Mouse (Mus musculus) neural tube, embryonic 15.5 days (tissue): ENCODE results near the gene Defb7. TPM values are rescaled to one million over a fixed set of nuclear protein-coding genes. Genes with fewer than 3 reads are reported as not detected.

ENCODE experiments used
- ATAC-seq: fragments of 200-750 bp; cut with Nextera tagmentation; 2 replicates; pipeline ENCODE4 v1.8.0; 2017; ENCODE audit warnings: mild to moderate bottlenecking, moderate TSS enrichment, moderate library complexity; ENCODE audit not compliant: low FRiP score
- H3K27ac ChIP-seq: fragments of 300-500 bp; sonication (generic); replicated peaks from 2 replicates; pipeline ENCODE4 v1.5.1; 2015; ENCODE audit warnings: mild to moderate bottlenecking, inconsistent platforms
- H3K27me3 ChIP-seq: fragments of 300-500 bp; sonication (generic); replicated peaks from 2 replicates; pipeline ENCODE4 v1.6.1; 2015; ENCODE audit warnings: inconsistent platforms
- H3K36me3 ChIP-seq: fragments of 300-500 bp; sonication (generic); 2 replicates; pipeline ENCODE4 v1.6.1; 2015; ENCODE audit warnings: inconsistent platforms
- H3K4me1 ChIP-seq: fragments of 300-500 bp; sonication (generic); 2 replicates; pipeline ENCODE4 v1.6.1; 2015; ENCODE audit warnings: inconsistent platforms
- H3K4me2 ChIP-seq: fragments of 300-500 bp; sonication (generic); 2 replicates; pipeline ENCODE4 v1.6.1; 2015; ENCODE audit warnings: inconsistent platforms, mild to moderate bottlenecking, moderate library complexity
- H3K4me3 ChIP-seq: fragments of 300-500 bp; sonication (generic); replicated peaks from 2 replicates; pipeline ENCODE4 v1.5.1; 2015; ENCODE audit warnings: mild to moderate bottlenecking, inconsistent platforms
- H3K9ac ChIP-seq: fragments of 300-500 bp; sonication (generic); replicated peaks from 2 replicates; pipeline ENCODE4 v1.6.1; 2015; ENCODE audit warnings: mild to moderate bottlenecking, inconsistent platforms
- H3K9me3 ChIP-seq: fragments of 300-500 bp; sonication (generic); replicated peaks from 2 replicates; pipeline ENCODE4 v1.6.1; 2016; ENCODE audit warnings: inconsistent platforms
- WGBS: fragments of 180-500 bp; shearing (Covaris S2); methylation state at CpG from one replicate; pipeline ENCODE4 v1.1.7; 2015; ENCODE audit warnings: mixed read lengths; 5-methylcytosine and 5-hydroxymethylcytosine counted together
- microRNA-seq: library from miRNA; unstranded; fragments of <30 nt; microRNA quantifications from one replicate; pipeline ENCODE4, GENCODE M21; 2017
- polyA plus RNA-seq: library from polyadenylated mRNA; unstranded; fragments of >200 nt; fragmentation: Nextera tagmentation; extraction: Ambion mirVana; gene quantifications from 2 replicates; pipeline ENCODE4 v1.2.1, GENCODE M21; 2015

Defb7 gene
- not detected in 2 replicates for polyA plus RNA-seq

DNA sequence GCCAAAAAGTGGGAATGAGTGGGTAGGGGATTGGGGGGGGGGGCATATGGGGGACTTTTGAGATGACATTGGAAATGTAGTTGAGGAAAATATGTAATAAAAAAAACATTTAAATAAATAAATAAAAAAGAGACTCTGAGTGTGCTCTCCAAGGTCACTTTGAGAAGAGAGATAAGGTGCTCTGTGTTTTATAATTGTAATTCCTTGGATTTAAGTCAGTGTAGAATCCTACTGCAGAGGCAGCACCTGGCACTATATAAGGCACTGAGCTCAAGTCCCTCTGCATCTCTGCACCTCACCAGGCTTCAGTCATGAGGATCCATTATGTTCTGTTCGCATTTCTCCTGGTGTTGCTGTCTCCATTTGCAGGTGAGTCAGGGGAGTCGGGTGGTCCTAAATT lies at the start of gene Defb7:
Gene Defb7 (plus strand): TSS at position 301 of the 400 bp plus-strand sequence.
- no peak for ATAC-seq
- Histone ChIP-seq H3K4me2 (no peak within 1 kb of the TSS), H3K4me1 (no peaks in the 10 kb centered on the region), H3K9ac (no peak within 1 kb of the TSS), H3K36me3 (no peaks in the 10 kb centered on the region), H3K9me3 (0 out of 2 replicates have a peak, but pooled peaks cover 9% of the 10 kb centered on the region), H3K27ac (no peak within 1 kb of the TSS), H3K4me3 (no peak within 1 kb of the TSS), H3K27me3 (no peaks in the 10 kb centered on the region)
- 94% methylated on average over 2 of the region's 2 CpGs for WGBS

DNA sequence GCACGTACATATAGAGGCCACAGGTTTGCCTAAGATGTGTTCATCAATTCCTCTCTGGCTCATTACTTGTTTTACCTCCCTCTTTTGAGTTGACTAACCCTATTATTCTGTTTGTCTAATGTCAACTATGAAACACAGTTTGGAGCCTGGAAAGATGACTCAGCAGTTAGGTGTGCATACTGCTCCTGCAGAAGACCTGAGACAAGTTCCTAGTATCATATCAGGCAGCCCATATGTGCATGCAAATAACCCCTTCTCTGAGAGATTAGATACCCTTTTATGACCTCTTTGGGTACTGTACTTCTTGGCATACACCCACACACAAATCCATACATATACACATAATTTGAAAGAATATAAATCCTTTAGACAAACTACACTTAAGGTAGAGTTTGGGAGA lies 48.5 kb upstream of the Defb7 start:
- 90% methylated on average over 1 of the region's 1 CpGs for WGBS
- Histone ChIP-seq H3K36me3 (no peaks in the 10 kb centered on the region), H3K27ac (no peak overlapping the region), H3K9me3 (0 out of 2 replicates have a peak, but pooled peaks cover 13% of the 10 kb centered on the region), H3K27me3 (no peaks in the 10 kb centered on the region), H3K4me2 (no peak overlapping the region), H3K4me1 (no peaks in the 10 kb centered on the region), H3K4me3 (no peak overlapping the region), H3K9ac (no peak overlapping the region)
- ATAC-seq = no peak

DNA sequence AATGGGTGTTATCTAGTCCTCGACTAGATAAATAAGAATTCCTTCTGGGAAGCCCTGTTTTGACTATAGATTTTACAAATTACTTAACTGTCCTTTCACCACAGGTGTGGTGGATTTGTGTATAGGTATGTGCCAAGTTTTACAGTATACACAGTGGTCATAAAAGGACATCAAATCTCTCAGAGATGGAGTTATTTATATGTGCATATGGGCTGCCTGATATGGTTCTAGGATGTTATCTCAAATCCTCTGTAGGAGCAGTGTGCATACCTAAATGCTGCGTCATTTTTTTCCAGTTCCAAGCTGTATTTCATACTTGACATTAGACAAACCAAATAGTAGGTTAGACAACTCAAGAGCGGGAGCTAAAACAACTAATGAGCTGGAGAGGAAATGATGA lies 33.5 kb upstream of the Defb7 start:
- H3K4me2 ChIP-seq = no peak overlapping the region
- H3K4me1 ChIP-seq = no peaks in the 10 kb centered on the region
- 80% methylated on average over 3 of the region's 3 CpGs for WGBS
- H3K9me3 ChIP-seq = 0 out of 2 replicates have a peak, but pooled peaks cover 5% of the 10 kb centered on the region
- ATAC-seq = no peak
- no peak overlapping the region for H3K9ac ChIP-seq
- no peak overlapping the region for H3K4me3 ChIP-seq
- no peaks in the 10 kb centered on the region for H3K36me3 ChIP-seq
- H3K27me3 ChIP-seq = no peaks in the 10 kb centered on the region
- no peak overlapping the region for H3K27ac ChIP-seq

DNA sequence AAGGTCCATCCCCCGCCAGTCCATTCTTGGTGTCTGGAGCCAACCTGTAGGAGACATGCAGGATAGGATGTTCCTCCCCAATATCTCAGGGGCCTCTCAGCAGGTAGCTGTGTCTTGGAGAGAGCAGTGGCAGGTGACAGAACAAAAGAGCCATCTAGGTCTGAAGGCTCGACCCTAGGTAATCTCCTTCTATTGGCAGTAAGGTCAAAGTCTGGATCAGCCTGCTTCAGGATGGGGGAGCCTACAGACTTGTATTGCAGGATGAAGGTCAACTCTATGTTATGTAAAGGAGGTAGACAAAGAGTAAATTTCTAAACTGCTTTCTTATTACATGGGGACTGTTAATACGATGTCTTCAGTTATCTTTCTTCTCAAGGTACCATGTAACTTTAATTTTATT lies 25.9 kb upstream of the Defb7 start:
- Histone ChIP-seq H3K9ac (no peak overlapping the region), H3K4me2 (no peak overlapping the region), H3K36me3 (no peaks in the 10 kb centered on the region), H3K4me3 (no peak overlapping the region), H3K27me3 (no peaks in the 10 kb centered on the region), H3K9me3 (no peaks in the 10 kb centered on the region), H3K4me1 (no peaks in the 10 kb centered on the region), H3K27ac (no peak overlapping the region)
- WGBS = 81% methylated on average over 3 of the region's 3 CpGs
- no peak for ATAC-seq

DNA sequence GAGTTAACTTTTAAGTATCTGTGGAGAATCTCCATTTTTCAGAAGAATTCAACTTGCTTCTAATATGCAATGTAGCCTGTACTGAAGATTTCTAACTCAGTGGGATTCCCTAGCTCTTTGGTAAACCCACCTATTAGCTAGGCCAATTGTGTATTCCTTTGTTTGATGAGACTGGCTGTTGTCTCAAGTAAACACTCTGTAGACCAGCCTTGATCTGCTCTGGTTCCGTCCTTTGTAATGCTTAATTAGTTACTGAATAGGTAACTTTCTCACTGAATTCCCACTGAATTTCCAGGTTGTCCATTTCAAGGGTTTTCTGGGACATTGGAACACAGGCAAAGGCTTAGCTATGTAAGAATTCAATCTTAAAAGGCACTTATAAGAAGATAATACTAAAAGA lies 5.6 kb downstream of the Defb7 start:
- no peak overlapping the region for H3K27ac ChIP-seq
- WGBS = 89% methylated on average over 1 of the region's 1 CpGs
- no peaks in the 10 kb centered on the region for H3K27me3 ChIP-seq
- no peak overlapping the region for H3K4me3 ChIP-seq
- no peak overlapping the region for H3K9ac ChIP-seq
- no peaks in the 10 kb centered on the region for H3K4me1 ChIP-seq
- no peaks in the 10 kb centered on the region for H3K36me3 ChIP-seq
- H3K9me3 ChIP-seq = peaks cover 22% of the 10 kb centered on the region; the same call in 1 of the 2 replicates
- H3K4me2 ChIP-seq = no peak overlapping the region
- no peak for ATAC-seq

- no peak overlapping the region for H3K9ac ChIP-seq
- 10% methylated on average over 63 of the region's 75 CpGs for WGBS
- ATAC-seq = peak; percentile 17; the same call in 1 of the 2 replicates
Measured at GRCm38 (mm10) chr8:19535195-19535829, 40.4 kb downstream of the Defb7 start.

GRCm38 (mm10) chr8:19540376-19540775 lies 45.5 kb downstream of the Defb7 start:
- no peak overlapping the region for H3K4me2 ChIP-seq
- H3K36me3 ChIP-seq = no peaks in the 10 kb centered on the region
- ATAC-seq = no peak
- WGBS = 77% methylated on average over 1 of the region's 1 CpGs
- H3K27ac ChIP-seq = no peak overlapping the region
- no peaks in the 10 kb centered on the region for H3K4me1 ChIP-seq
- H3K4me3 ChIP-seq = no peak overlapping the region
- H3K9me3 ChIP-seq = peaks cover 2% of the 10 kb centered on the region; the same call in 1 of the 2 replicates
- H3K9ac ChIP-seq = no peak overlapping the region
- H3K27me3 ChIP-seq = peaks cover 10% of the 10 kb centered on the region; the same call in 1 of the 2 replicates

More at GRCm38 (mm10) chr8:19535195-19535829, 40.4 kb downstream of the Defb7 start:
- no peaks in the 10 kb centered on the region for H3K4me1 ChIP-seq
- H3K4me2 ChIP-seq = peak overlapping the region; percentile 57
- no peaks in the 10 kb centered on the region for H3K36me3 ChIP-seq
- H3K27me3 ChIP-seq = peaks cover 15% of the 10 kb centered on the region; the same call in 1 of the 2 replicates
- peak overlapping the region; percentile 34 for H3K4me3 ChIP-seq
- H3K9me3 ChIP-seq = peaks cover 2% of the 10 kb centered on the region; the same call in 1 of the 2 replicates
- H3K27ac ChIP-seq = no peak overlapping the region

Small RNAs within 50 kb of the gene (microRNA-seq; reads per million reads assigned to microRNA genes)
- gene Gm27288 = not detected
- not detected for gene Gm27852

Other genes with a start within 250 kb of the Defb7 start
- gene Defb5, start 247.5 kb upstream of the Defb7 start, polyA plus RNA-seq = not detected in 2 replicates
- gene Defb3, start 201.7 kb upstream of the Defb7 start, polyA plus RNA-seq = not detected in 2 replicates
- gene Defb8, start 47.5 kb upstream of the Defb7 start, polyA plus RNA-seq = not detected in 2 replicates
- 0.09 TPM in 1 of 2 replicates, not detected in the other for gene 4930467E23Rik, start 234.5 kb downstream of the Defb7 start, polyA plus RNA-seq